Mouse (Mus musculus): ENCODE measurements around the gene Cd2ap. TPM values are rescaled to one million over a fixed set of nuclear protein-coding genes. Genes with fewer than 3 reads are reported as not detected.
A peak's percentile ranks its signal among the peaks of the same experiment; 100 is the strongest.
"Not testable (repeated sequence)": the region's sequence is repeated elsewhere in the genome, so short reads cannot be mapped to it uniquely, and the experiment has no call there.

The Cd2ap gene
- polyA plus RNA-seq, 1 experiment from 2014 or later = 31.8 TPM

DNA sequence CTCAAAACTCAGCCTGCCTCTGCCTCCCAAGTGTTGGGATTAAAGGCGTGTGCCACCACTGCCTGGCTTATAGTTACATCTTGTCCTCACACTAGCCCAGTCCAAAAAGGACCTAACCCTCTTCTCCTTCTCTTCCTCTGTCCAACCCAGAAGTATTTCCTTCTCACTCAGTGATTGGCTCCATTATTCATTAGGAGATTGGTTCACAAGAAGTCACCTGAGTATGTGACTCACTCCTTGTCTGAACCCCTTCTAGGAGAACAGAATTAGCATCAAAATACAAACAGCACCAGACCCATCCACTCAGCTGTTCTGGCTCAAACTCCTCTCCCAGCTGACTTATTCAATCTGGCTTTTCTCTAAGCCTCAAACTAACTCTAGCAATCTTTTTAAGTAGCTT lies 30.0 kb upstream of the Cd2ap start:
- H3K27me3 ChIP-seq (ENCODE audit: control insufficient read depth, insufficient read depth, low read length); H3K36me3 ChIP-seq (ENCODE audit: control insufficient read depth, insufficient read depth, low read length); H3K4me1 ChIP-seq (ENCODE audit: control insufficient read depth, insufficient read depth, low read length); H3K4me2 ChIP-seq (ENCODE audit: low read depth, low read length); H3K9ac ChIP-seq (ENCODE audit: low read length); H3K4me3 ChIP-seq (replicated peaks; ENCODE audit: low read length); H3K9me3 ChIP-seq (replicated peaks; ENCODE audit: control insufficient read depth, low read length); H3K27ac ChIP-seq (ENCODE audit: low read length); ATAC-seq (ENCODE audit: insufficient read depth, low FRiP score): not testable (repeated sequence)
- WGBS = 72% methylated on average over 1 of the region's 1 CpGs

GRCm38 (mm10) chr17:42905919-42906318 lies 29.5 kb upstream of the Cd2ap start:
- H3K27me3 ChIP-seq (ENCODE audit: control insufficient read depth, insufficient read depth, low read length) = no peaks in the 10 kb centered on the region
- H3K4me2 ChIP-seq (ENCODE audit: low read depth, low read length) = no peak overlapping the region
- no peak overlapping the region for H3K4me3 ChIP-seq (replicated peaks; ENCODE audit: low read length)
- H3K27ac ChIP-seq (ENCODE audit: low read length) = no peak overlapping the region
- ATAC-seq (ENCODE audit: insufficient read depth, low FRiP score) = no peak
- no peaks in the 10 kb centered on the region for H3K4me1 ChIP-seq (ENCODE audit: control insufficient read depth, insufficient read depth, low read length)
- 85% methylated on average over 6 of the region's 6 CpGs for WGBS
- no peaks in the 10 kb centered on the region for H3K9me3 ChIP-seq (replicated peaks; ENCODE audit: control insufficient read depth, low read length)
- H3K36me3 ChIP-seq (ENCODE audit: control insufficient read depth, insufficient read depth, low read length) = no peaks in the 10 kb centered on the region
- no peak overlapping the region for H3K9ac ChIP-seq (ENCODE audit: low read length)

- Histone ChIP-seq H3K9ac (ENCODE audit: low read length) (no peak overlapping the region), H3K27me3 (ENCODE audit: control insufficient read depth, insufficient read depth, low read length) (no peaks in the 10 kb centered on the region), H3K36me3 (ENCODE audit: control insufficient read depth, insufficient read depth, low read length) (no peaks in the 10 kb centered on the region), H3K4me1 (ENCODE audit: control insufficient read depth, insufficient read depth, low read length) (no peaks in the 10 kb centered on the region), H3K4me3 (replicated peaks; ENCODE audit: low read length) (no peak overlapping the region), H3K9me3 (replicated peaks; ENCODE audit: control insufficient read depth, low read length) (peaks cover 9% of the 10 kb centered on the region; the same call in 1 of the 2 replicates), H3K27ac (ENCODE audit: low read length) (no peak overlapping the region), H3K4me2 (ENCODE audit: low read depth, low read length) (no peak overlapping the region)
- ATAC-seq (ENCODE audit: insufficient read depth, low FRiP score) = no peak
- WGBS = 54% methylated on average over 2 of the region's 2 CpGs
Measured at GRCm38 (mm10) chr17:42900795-42901194, 24.3 kb upstream of the Cd2ap start.

DNA sequence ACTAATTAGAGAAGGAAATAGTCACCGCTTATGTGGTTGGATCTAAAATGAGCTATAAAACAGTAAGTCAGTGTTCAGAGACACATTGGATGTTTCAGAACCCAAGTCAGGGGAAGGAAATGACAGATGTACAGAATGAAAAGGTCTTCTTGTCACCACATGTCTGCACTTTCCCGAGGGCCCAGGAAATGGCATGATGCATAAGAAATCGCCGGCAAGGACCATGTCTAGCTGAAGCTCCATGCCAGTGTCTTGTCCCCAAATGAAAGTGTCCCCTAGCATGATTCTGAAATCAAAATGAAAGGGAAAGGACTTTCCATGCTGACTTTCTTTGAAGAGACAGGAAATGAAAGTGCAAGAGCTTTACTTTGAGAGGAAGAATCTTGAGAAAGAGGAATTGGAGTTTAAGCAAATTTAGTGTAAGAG lies 10.8 kb upstream of the Cd2ap start:
- Histone ChIP-seq H3K9ac (ENCODE audit: low read length) (no peak overlapping the region), H3K4me1 (ENCODE audit: control insufficient read depth, insufficient read depth, low read length) (0 out of 2 replicates have a peak, but pooled peaks cover 4% of the 10 kb centered on the region), H3K9me3 (replicated peaks; ENCODE audit: control insufficient read depth, low read length) (no peaks in the 10 kb centered on the region), H3K27me3 (ENCODE audit: control insufficient read depth, insufficient read depth, low read length) (no peaks in the 10 kb centered on the region), H3K27ac (ENCODE audit: low read length) (no peak overlapping the region), H3K36me3 (ENCODE audit: control insufficient read depth, insufficient read depth, low read length) (no peaks in the 10 kb centered on the region), H3K4me3 (replicated peaks; ENCODE audit: low read length) (no peak overlapping the region), H3K4me2 (ENCODE audit: low read depth, low read length) (no peak overlapping the region)
- 79% methylated on average over 4 of the region's 4 CpGs for WGBS
- ATAC-seq (ENCODE audit: insufficient read depth, low FRiP score) = no peak

DNA sequence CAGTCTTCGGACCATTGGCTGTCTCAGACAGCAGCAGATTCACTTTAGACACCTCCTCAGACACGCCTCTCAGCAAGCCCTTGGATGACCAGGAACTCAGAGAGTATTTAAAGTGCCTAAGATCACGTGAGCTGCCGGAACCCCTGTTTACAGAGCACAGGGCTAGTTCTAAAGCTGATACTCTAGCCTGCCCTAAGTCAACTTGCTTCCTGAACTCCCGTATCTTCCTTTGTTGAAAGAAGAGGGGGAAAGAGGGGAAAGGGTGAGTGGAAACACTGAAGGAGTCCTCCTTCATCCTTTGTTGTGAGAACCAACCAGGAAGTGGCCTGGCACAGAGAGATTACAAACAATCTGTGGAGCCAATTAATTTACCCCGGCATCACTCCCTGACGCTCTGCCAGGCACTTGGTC lies 8.6 kb upstream of the Cd2ap start:
- H3K27ac ChIP-seq (ENCODE audit: low read length) = peak overlapping the region; percentile 87
- 37% methylated on average over 7 of the region's 7 CpGs for WGBS
- H3K4me3 ChIP-seq (replicated peaks; ENCODE audit: low read length) = no peak overlapping the region; the same call in 1 of the 2 replicates
- no peaks in the 10 kb centered on the region for H3K9me3 ChIP-seq (replicated peaks; ENCODE audit: control insufficient read depth, low read length)
- H3K4me1 ChIP-seq (ENCODE audit: control insufficient read depth, insufficient read depth, low read length) = 0 out of 2 replicates have a peak, but pooled peaks cover 4% of the 10 kb centered on the region
- peak; percentile 69; the same call in 1 of the 2 replicates for ATAC-seq (ENCODE audit: insufficient read depth, low FRiP score)
- H3K9ac ChIP-seq (ENCODE audit: low read length) = no peak overlapping the region
- peak overlapping the region; percentile 29 for H3K4me2 ChIP-seq (ENCODE audit: low read depth, low read length)
- H3K27me3 ChIP-seq (ENCODE audit: control insufficient read depth, insufficient read depth, low read length) = no peaks in the 10 kb centered on the region
- no peaks in the 10 kb centered on the region for H3K36me3 ChIP-seq (ENCODE audit: control insufficient read depth, insufficient read depth, low read length)

- Histone ChIP-seq H3K9ac (ENCODE audit: low read length) (no peak overlapping the region), H3K36me3 (ENCODE audit: control insufficient read depth, insufficient read depth, low read length) (no peaks in the 10 kb centered on the region), H3K4me1 (ENCODE audit: control insufficient read depth, insufficient read depth, low read length) (0 out of 2 replicates have a peak, but pooled peaks cover 4% of the 10 kb centered on the region), H3K27me3 (ENCODE audit: control insufficient read depth, insufficient read depth, low read length) (no peaks in the 10 kb centered on the region), H3K27ac (ENCODE audit: low read length) (peak overlapping the region; percentile 87), H3K4me3 (replicated peaks; ENCODE audit: low read length) (no peak overlapping the region), H3K4me2 (ENCODE audit: low read depth, low read length) (0 out of 2 replicates have a peak overlapping the region, but pooled peaks have one; percentile 29), H3K9me3 (replicated peaks; ENCODE audit: control insufficient read depth, low read length) (no peaks in the 10 kb centered on the region)
- ATAC-seq (ENCODE audit: insufficient read depth, low FRiP score) = peak; percentile 68; the same call in 1 of the 2 replicates
- 36% methylated on average over 4 of the region's 4 CpGs for WGBS
Measured at GRCm38 (mm10) chr17:42884382-42884781, 7.9 kb upstream of the Cd2ap start.

- no peaks in the 10 kb centered on the region for H3K9me3 ChIP-seq (replicated peaks; ENCODE audit: control insufficient read depth, low read length)
- 74% methylated on average over 8 of the region's 8 CpGs for WGBS
- no peaks in the 10 kb centered on the region for H3K27me3 ChIP-seq (ENCODE audit: control insufficient read depth, insufficient read depth, low read length)
- peak; percentile 78 for ATAC-seq (ENCODE audit: insufficient read depth, low FRiP score)
- no peak overlapping the region for H3K4me2 ChIP-seq (ENCODE audit: low read depth, low read length)
- H3K36me3 ChIP-seq (ENCODE audit: control insufficient read depth, insufficient read depth, low read length) = no peaks in the 10 kb centered on the region
- peaks cover 5% of the 10 kb centered on the region; the same call in 1 of the 2 replicates for H3K4me1 ChIP-seq (ENCODE audit: control insufficient read depth, insufficient read depth, low read length)
- H3K27ac ChIP-seq (ENCODE audit: low read length) = peak overlapping the region; percentile 87
- H3K4me3 ChIP-seq (replicated peaks; ENCODE audit: low read length) = no peak overlapping the region
- H3K9ac ChIP-seq (ENCODE audit: low read length) = no peak overlapping the region
Measured at GRCm38 (mm10) chr17:42883769-42884168, 7.3 kb upstream of the Cd2ap start.

DNA sequence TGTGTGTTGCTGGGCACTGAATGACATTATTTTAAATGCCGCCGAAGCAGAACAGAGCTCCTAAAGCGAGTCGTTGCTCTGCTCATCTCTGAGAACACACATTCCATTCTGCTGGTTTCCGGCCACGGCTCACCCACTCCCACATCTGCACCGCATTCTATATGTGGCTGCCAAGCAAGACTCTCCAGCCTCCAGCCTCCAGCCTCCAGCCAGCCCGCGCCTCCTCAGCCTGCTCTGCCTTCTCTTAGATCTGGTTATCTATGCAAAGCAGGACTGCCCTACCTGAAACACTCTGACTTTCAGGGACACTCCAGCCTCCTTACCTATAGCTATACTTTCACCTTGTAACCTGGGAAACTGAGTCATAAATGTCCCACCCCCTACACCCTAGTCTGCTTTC lies 6.8 kb upstream of the Cd2ap start:
- Histone ChIP-seq H3K9ac (ENCODE audit: low read length) (0 out of 2 replicates have a peak overlapping the region, but pooled peaks have one; percentile 21), H3K4me3 (replicated peaks; ENCODE audit: low read length) (no peak overlapping the region), H3K27me3 (ENCODE audit: control insufficient read depth, insufficient read depth, low read length) (no peaks in the 10 kb centered on the region), H3K9me3 (replicated peaks; ENCODE audit: control insufficient read depth, low read length) (no peaks in the 10 kb centered on the region), H3K27ac (ENCODE audit: low read length) (peak overlapping the region; percentile 87), H3K4me2 (ENCODE audit: low read depth, low read length) (no peak overlapping the region), H3K4me1 (ENCODE audit: control insufficient read depth, insufficient read depth, low read length) (peaks cover 7% of the 10 kb centered on the region; the same call in 1 of the 2 replicates), H3K36me3 (ENCODE audit: control insufficient read depth, insufficient read depth, low read length) (no peaks in the 10 kb centered on the region)
- WGBS = 33% methylated on average over 9 of the region's 9 CpGs
- peak; percentile 64; the same call in 1 of the 2 replicates for ATAC-seq (ENCODE audit: insufficient read depth, low FRiP score)

GRCm38 (mm10) chr17:42882873-42883272 lies 6.4 kb upstream of the Cd2ap start:
- Histone ChIP-seq H3K27ac (ENCODE audit: low read length) (no peak overlapping the region; the same call in 1 of the 2 replicates), H3K4me2 (ENCODE audit: low read depth, low read length) (no peak overlapping the region), H3K36me3 (ENCODE audit: control insufficient read depth, insufficient read depth, low read length) (no peaks in the 10 kb centered on the region), H3K27me3 (ENCODE audit: control insufficient read depth, insufficient read depth, low read length) (no peaks in the 10 kb centered on the region), H3K9ac (ENCODE audit: low read length) (0 out of 2 replicates have a peak overlapping the region, but pooled peaks have one; percentile 21), H3K9me3 (replicated peaks; ENCODE audit: control insufficient read depth, low read length) (no peaks in the 10 kb centered on the region), H3K4me3 (replicated peaks; ENCODE audit: low read length) (no peak overlapping the region), H3K4me1 (ENCODE audit: control insufficient read depth, insufficient read depth, low read length) (peaks cover 7% of the 10 kb centered on the region; the same call in 1 of the 2 replicates)
- ATAC-seq (ENCODE audit: insufficient read depth, low FRiP score) = no peak
- 88% methylated on average over 1 of the region's 1 CpGs for WGBS

Measured in stomach, embryonic 16.5 days (tissue).